Mouse (Mus musculus): ENCODE measurements around the gene Tnr.

The Tnr gene

GRCm38 (mm10) chr1:159523578-159523977 lies at the start of gene Tnr:
TSS of gene Tnr (plus strand) at chr1:159523769.
- peak; percentile 79 for DNase-seq (ENCODE audit: low read depth, low spot score)

GRCm38 (mm10) chr1:159489853-159490435 lies 33.6 kb upstream of the Tnr start:
- DNase-seq (ENCODE audit: low read depth, low spot score) = peak; percentile 87

GRCm38 (mm10) chr1:159492536-159492935 lies 31.0 kb upstream of the Tnr start:
- peak; percentile 67 for DNase-seq (ENCODE audit: low read depth, low spot score)

- peak; percentile 9 for DNase-seq (ENCODE audit: low read depth, low spot score)
These were observed 29.7 kb upstream of the Tnr start for GRCm38 (mm10) chr1:159493720-159494499.

- peak; percentile 48 for DNase-seq (ENCODE audit: low read depth, low spot score)
These were observed 25.3 kb upstream of the Tnr start for GRCm38 (mm10) chr1:159498236-159498635.

GRCm38 (mm10) chr1:159499806-159500460 lies 23.6 kb upstream of the Tnr start:
- DNase-seq (ENCODE audit: low read depth, low spot score) = peak; percentile 19

- no peak for DNase-seq (ENCODE audit: low read depth, low spot score)
These were observed 21.7 kb upstream of the Tnr start for GRCm38 (mm10) chr1:159501911-159502310.

- no peak for DNase-seq (ENCODE audit: low read depth, low spot score)
These were observed 12.9 kb upstream of the Tnr start for GRCm38 (mm10) chr1:159510667-159511066.

GRCm38 (mm10) chr1:159517647-159518046 lies 5.9 kb upstream of the Tnr start:
- peak; percentile 97 for DNase-seq (ENCODE audit: low read depth, low spot score)

GRCm38 (mm10) chr1:159519206-159519605 lies 4.4 kb upstream of the Tnr start:
- peak; percentile 42 for DNase-seq (ENCODE audit: low read depth, low spot score)

GRCm38 (mm10) chr1:159523069-159523468 lies 500 bp upstream of the Tnr start:
- no peak for DNase-seq (ENCODE audit: low read depth, low spot score)

GRCm38 (mm10) chr1:159524051-159524549 lies 531 bp downstream of the Tnr start:
- DNase-seq (ENCODE audit: low read depth, low spot score) = peak; percentile 85

GRCm38 (mm10) chr1:159532841-159533569 lies 9.4 kb downstream of the Tnr start:
- DNase-seq (ENCODE audit: low read depth, low spot score) = no peak

- DNase-seq (ENCODE audit: low read depth, low spot score) = peak; percentile 46
These were observed 12.0 kb downstream of the Tnr start for GRCm38 (mm10) chr1:159535582-159535981.

GRCm38 (mm10) chr1:159537541-159537940 lies 14.0 kb downstream of the Tnr start:
- DNase-seq (ENCODE audit: low read depth, low spot score) = no peak

- no peak for DNase-seq (ENCODE audit: low read depth, low spot score)
These were observed 14.5 kb downstream of the Tnr start for GRCm38 (mm10) chr1:159538076-159538475.

- no peak for DNase-seq (ENCODE audit: low read depth, low spot score)
These were observed 22.0 kb downstream of the Tnr start for GRCm38 (mm10) chr1:159545470-159546145.

- DNase-seq (ENCODE audit: low read depth, low spot score) = no peak
These were observed 27.5 kb downstream of the Tnr start for GRCm38 (mm10) chr1:159551036-159551435.

- DNase-seq (ENCODE audit: low read depth, low spot score) = no peak
These were observed 28.2 kb downstream of the Tnr start for GRCm38 (mm10) chr1:159551591-159552442.

GRCm38 (mm10) chr1:159561616-159562015 lies 38.0 kb downstream of the Tnr start:
- no peak for DNase-seq (ENCODE audit: low read depth, low spot score)

Data from 3T3-L1 (cell line).